Mouse (Mus musculus): ENCODE results near the gene Astl.

Gene Astl

DNA sequence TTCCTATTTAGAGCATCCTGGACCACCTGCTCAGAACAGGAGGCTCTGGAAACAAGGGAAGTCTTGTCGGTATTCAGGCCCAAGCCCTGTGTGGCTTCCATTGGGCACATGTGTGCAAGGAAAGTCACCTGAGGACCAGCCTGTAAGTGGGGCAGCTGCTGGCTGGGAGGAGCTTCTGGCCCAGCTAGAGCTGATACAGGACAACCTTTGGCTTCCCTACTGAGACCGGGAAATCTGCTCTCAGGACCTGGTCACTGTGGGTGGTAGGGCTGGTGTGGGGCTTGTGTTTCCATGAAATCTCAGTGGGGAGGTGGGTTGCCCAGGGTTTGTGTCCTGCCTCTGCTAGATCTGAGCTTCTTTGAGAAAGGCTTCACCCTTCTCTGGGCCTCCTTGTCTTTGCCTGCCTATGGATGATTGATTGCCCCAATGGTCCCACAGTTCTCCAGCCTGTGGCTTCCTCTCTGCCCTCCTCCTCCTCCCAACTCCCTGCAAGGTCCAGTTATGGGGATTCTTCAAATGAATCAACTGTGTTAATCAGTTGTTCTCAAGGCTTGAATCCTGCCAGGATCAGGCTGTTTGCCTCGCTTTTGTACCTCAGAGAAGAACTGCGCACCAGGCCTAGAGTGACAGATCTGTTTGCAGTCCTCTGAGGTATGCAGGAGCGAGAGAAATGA is 31.4 kb downstream of the Astl start:
- DNase-seq = no peak

DNA sequence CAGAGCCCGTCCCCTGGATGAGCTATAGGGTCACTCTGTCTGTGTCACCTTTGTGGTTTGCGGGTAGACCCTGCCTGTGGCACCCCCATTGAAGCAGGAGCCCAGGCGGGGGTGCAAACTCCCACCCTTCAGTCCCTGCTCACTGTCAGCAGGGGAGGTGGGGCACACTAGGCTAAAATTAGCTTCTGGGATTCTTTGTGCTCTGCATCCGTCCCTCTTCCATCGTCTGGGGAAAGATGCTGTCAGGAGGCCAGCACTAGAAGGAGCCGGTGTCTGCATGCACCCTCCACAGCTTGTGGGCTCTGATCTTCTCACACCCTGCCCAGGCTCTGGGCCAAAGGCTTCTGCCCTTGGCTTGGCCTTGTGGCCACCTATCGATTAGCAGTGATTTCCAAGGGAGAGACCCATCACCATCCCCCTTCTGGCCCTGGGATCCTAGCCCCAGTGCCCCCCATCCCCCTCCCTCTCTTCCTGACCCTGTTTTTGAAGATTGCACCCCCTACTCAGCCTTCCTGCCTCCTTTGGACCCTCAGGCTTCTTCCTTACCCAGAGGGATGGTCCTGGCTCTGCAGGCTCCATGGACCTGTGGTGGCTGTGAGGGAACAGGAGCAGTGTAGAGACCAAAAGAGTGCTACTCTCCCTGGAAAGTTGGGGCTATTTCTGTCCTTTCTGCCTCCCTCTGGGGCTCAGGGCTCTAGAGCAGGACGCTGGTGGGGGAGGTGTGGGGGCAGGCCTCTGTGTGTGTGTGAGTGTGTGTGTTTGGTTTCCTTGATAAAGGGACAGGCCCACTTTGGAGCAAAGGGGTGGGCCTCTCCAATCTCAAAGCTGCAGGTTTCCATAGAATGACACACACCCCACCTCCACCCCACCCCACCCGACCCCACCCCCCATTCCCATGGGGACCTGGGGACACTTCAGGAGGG is 32.4 kb downstream of the Astl start:
- DNase-seq = no peak

DNA sequence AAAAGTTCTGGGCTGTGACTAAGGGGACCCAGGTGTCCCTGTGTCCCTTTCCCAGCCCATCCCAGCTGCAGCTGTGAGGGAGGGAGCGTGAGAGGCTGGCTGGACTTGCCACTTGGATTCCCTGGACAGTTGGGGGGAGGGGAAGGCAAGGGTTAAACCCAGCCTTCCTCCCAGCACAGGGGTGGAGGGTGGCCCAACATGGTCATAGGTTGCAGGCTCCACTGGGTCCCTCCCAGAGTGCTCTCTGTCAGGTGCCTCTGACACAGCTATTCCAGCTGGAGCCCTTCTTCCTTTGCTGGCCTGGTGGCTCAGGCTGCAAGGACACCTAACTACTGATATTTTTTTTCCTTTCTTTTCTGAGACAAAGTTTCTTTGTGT is 33.0 kb downstream of the Astl start:
- DNase-seq = no peak

DNA sequence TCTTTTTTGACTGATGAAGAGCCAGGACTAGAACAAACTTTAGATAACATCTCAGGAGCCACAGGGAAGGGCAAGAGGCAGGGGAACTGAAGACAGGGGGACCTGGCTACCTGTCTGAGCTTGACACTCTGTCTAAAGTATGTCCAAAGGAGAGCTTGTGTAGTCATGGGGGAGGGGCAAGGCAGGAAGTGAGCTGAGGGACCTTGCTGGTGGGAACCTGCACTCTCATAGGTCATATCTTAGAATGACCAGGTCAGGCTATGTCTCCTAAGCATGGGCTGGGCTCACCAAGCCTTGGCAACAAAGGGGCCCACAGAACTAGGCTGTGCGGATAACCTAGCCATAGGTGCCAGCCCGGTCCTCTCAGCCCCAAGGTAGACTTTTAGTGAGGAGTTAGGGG is 33.6 kb downstream of the Astl start:
- DNase-seq = no peak

DNA sequence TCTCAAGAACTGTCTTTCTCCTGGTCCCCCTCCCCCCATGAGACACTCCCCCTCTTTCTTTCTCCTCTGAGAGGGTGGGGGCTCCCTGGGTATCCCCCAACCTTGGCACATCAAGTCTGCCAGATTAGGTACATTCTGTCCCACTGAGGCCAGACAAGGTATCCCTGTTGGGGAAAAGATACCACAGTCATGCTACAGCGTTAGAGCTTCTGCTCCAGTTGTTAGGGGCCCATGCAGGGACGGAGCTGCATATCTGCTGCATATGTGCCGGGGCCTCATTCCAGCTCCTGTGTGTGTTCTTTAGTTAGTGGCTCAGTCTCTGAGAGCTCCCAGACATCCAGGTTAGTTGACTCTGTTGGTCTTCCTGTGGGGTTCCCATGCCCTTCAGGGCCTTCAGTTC is 35.7 kb downstream of the Astl start:
- no peak for DNase-seq

DNA sequence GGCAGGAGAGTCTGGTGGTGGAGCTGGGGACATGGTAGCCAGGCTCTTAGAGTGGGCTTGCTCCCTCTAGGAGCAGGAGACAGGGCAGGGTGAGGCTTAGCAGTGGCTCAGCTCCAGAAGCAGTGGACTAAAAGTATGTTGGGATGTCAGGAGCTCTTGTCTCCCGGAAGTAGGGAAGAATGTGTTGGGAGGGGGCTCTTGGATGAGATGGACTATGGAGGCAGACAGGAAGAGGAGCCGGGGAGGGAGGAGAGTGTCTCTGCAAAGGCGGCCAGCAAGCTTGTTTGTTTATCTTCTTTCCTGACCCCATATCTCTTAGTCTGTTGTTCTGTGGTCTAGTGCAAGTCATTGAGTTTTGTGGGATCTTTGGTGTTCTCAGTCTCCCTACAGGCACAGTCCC is 36.6 kb downstream of the Astl start:
- DNase-seq = no peak

DNA sequence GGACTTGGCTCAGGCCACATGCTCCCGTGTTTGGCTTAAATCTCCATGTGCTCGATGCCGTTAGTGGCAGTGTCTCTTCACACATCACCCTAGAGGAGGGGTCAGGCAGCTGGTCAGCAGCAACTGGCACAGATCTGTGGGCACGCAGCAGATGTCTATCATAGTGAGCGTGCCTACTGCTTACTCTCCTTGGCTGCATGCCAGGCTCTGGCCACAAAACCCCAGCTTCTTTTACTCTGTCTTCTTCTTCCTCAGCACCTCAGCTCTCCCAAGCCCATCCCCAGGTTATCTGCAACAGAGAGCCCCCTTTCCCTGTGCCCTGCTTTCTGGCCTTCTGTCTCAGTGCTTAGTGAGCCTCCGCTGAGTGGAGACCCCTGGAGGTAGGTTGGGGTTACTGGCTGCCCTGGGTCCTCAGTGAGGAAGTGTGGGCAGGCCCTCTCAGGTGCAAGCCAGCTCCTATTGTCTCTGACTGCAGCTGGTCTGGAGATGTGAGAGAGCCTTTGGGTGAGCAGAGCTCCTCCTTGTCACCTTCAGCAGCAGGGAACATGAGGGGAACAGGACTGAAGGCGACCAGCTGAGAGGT is 37.4 kb downstream of the Astl start:
- DNase-seq = no peak

DNA sequence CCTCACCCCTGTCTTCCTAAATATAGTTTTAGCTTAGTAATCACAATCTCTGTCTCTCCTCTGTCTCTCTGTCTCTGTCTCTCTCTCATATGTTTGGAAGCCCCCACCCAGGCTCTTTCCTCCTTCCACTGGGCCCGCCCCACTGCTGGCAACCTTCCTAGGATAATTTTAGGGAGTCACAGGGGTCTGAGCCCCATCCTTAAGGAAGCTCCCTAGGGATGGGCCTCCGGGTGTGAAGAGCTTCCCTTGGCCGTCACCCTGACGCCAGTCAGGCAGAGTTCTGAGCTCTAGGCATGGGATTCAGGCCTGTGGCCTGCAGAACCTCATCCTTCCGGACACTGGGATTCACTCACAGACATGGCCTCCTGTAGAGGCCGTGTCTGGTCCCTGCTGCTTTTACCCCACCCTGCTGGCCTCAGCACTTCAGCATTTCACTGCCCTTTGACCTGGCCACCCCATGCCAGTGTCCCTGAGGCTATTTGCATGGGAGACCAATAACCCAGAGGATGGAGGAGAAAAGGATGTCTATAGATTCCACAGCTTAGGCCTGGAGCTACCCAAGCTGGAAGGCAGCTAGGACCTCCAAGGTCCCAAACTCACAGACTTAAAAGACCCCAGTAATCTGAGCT is 38.1 kb downstream of the Astl start:
- DNase-seq = no peak

DNA sequence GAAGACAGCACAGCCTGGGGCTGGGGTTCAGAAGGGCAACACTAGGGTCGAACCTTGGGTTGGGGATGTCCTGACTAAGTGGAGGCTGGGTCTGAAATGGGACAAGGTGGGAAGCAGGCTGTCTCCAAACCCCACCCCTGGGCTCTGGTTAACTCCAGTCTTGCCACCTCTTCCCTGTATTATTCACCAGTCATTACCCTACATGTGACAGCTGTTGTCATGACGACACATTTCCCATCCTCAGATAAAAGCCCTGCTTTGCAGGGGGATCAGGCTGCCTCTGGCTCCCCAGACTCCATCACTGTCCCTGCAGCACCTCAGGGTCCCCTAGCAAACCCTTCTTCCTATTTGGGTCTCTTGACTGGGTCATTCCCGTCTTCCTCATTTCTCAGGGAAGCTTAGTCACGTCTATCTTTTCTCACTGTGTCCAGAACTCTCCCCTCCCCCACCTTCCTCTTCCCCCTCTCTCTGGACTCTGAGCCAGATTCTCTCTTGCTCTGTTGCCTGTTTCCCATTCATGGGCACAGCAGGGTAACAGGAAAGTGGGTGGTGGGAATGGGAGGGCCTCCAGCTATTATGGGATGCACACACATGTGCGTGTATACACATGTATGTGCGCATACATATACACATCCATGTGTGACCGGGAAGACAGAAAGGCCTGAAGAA is 39.6 kb downstream of the Astl start:
- DNase-seq = no peak

DNA sequence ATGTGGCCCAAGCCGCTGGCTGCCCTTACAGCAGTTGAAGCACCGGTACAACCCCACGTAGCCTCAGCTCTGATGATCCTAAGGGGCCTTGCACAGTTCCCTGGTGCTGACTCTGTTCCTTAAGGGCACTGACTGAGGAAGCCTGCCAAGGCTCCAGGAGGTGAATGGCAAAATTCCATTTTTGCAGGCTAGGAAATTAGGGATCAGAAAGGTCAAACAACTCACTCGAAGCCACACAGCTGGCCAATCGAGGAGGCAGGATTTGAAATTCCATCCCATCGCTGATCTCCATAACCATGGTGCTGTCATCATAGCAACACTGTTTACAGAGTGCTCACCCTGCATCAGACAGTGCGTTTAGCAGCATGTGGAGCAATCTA is 40.2 kb downstream of the Astl start:
- DNase-seq = no peak

DNA sequence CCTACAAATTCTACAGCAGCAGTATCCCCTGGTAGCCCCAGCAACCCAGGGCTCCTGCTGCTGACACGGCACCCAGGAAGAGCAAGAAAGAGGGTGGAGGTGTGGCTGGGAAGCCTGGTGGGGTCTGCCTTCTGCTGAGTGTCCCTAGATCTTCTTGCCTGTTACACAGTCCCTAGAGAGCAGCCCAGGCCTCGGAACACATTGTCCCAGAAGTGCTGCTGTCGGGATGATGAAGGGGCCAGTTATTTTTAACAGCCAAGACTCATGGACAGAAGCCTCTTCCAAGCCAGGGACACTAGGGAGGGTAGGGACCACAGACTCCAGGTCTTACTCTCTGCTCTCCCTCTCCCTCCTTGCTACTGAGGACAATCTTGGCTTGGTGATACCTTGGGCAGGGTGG is 40.8 kb downstream of the Astl start:
- DNase-seq = no peak

DNA sequence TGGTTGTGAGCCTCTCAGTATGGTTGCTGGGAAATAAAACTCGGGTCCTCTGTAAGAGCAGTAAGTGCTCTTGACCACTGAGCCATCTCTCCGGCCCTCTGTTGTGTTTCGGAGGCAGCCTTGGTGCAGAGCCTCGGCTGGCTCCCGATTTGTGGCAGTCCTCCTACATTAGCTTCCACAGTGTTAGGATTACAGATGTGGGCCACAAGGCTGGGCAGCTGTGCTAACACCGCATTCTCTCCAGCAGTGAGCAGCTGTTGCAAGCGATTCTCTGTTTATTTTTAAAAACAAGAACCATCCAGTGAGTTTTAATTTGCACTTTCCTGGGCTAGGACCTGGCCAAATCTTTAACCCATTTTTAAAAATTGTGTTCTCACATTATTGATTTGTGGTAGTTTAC is 45.4 kb downstream of the Astl start:
- no peak for DNase-seq

DNA sequence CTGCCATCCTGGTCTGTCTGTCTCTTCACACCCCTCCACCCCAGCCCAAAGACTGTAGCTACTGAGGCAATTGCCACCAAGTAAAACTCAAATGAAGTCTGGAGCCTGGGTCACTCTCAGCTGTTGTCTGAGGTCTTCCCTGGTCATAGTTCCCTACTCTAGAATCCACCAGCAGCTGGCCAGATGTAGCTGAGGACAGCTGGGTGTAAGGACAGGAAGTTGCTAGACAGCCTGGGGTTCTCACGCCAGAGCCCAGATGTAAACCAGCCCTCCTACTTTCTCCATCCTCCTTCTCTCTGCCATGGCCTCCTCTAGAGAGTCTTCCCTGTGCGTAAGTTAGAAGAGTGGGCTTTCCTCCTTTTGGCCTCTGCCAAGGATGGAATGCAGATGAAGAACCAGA is 49.1 kb downstream of the Astl start:
- DNase-seq = no peak

DNA sequence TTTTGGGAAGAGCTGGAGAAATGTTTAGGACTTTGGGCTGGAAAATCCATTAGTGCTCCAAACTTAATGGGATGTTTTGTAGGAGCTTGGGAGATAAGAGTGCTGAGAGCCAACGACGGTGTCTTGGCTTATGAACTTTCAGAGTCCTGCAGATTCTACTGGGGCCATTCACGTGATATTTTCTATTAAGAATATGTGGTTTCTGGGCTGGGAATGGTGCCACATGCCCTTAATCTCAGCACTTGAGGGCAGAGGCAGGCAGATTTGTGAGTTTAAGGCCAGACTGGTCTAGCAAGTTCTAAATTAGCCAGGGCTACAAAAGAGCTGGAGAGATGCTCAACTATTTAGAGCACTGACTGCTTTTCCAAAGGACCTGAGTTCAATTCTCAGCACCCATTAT is 51.9 kb downstream of the Astl start:
- DNase-seq = no peak

DNA sequence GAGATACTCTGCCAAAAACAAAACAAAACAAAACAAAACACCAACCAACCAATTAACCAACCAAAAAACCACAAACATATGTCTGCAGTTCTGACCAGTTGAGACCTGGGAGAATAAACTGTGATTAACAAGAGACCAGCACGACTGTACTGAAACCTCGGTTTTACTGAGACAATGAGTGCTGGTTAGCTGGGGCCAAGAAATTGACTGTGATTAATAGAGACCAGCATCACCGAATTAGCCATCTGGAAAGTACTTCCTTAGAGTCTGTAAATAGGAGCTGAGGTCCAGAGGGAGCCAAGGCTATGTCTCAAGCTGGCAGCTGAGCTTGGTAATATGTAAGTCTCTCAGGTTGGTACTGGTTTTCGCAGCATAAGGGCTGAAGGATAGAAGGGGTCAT is 52.4 kb downstream of the Astl start:
- DNase-seq = no peak

DNA sequence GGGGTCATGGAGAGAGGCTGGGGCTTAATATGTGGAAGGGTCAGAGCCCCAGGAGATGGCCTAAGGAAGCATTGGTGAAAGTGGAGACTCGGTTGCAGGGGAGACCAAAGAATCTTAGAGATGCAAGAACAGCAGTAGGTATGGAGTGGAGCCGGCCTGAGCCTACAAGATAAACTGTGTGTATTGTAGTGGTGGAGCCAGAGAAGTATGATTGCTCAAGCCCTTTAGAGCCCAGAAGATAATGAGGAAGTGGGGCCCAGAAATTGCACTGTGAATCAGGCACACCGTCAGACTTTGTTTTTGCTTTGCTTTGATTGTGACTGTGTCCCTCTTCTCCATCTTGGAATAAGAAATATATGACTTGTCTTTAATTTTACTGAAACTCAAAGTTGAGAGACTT is 52.9 kb downstream of the Astl start:
- no peak for DNase-seq

DNA sequence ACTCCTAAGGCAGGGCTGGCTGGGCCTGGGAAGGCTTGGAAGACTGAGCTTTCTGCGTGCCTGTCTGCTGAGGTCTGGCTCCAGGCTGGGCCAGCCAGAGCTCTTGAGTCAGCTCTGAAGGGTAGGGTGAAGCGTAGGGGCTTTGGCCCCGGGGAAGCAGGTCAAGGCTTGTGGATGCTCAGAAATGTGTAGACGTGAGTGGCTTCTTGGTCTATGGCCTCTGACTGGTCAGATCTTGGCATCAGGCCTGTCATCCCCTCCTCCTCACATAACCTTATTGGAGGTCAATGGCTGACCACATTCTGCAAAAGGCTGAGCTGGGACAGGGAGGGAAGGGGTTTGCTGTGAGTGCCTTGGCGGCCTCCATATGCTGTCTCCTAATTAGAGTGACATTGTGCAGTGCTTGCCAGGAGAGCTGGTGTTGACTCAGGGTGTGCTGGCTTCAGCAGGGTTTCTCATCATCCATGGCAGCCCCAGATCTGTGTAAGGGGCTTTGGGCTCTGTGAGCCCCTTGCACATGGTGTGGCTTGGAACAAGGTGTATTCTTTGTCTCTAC is 56.2 kb downstream of the Astl start:
- DNase-seq = no peak

DNA sequence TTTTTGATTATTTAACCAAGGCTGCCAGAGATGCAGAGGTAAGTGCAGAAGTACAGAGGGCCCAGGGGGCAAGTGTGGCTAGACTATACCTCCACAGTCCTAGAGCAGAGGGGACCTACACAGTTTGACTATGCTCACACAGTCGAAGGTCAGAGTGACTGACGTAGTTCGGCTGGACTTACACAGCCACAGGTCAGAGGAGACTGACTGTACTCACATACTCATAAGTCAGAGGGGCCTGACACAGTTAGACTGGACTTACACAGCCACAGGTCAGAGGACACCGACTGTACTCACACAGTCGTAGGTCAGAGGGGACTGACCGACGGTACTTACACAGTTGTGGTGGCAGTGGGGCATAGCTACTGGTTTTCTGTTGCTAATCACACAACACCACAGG is 60.3 kb downstream of the Astl start:
- DNase-seq = no peak
